Mouse (Mus musculus) limb, embryonic 11.5 days (tissue): ENCODE data around the gene Hist1h1t. TPM values are rescaled to one million over a fixed set of nuclear protein-coding genes. Genes with fewer than 3 reads are reported as not detected.

Source experiments
- ATAC-seq: fragments of 200-750 bp; cut with Nextera tagmentation; 2 replicates; pipeline ENCODE4 v1.8.0; 2017; ENCODE audit warnings: low read depth; ENCODE audit not compliant: insufficient number of reproducible peaks, low FRiP score, low TSS enrichment
- DNase-seq: peaks from one replicate; pipeline ENCODE4 v3.0.0-alpha.2; 2015; ENCODE audit warnings: low spot score
- H3K27ac ChIP-seq: fragments of 300-500 bp; sonication (generic); replicated peaks from 2 replicates; pipeline ENCODE4 v1.5.1; 2014; ENCODE audit warnings: low read depth, mild to moderate bottlenecking, low read length
- H3K27me3 ChIP-seq: fragments of 300-500 bp; sonication (generic); 2 replicates; pipeline ENCODE4 v1.6.1; 2014; ENCODE audit warnings: mild to moderate bottlenecking, low read length, mixed read lengths; ENCODE audit not compliant: control insufficient read depth, insufficient read depth
- H3K36me3 ChIP-seq: fragments of 300-500 bp; sonication (generic); 2 replicates; pipeline ENCODE4 v1.6.1; 2014; ENCODE audit warnings: mild to moderate bottlenecking, low read length, moderate library complexity, mixed read lengths; ENCODE audit not compliant: control insufficient read depth, insufficient read depth
- H3K4me1 ChIP-seq: fragments of 300-500 bp; sonication (generic); 2 replicates; pipeline ENCODE4 v1.6.1; 2014; ENCODE audit warnings: low read length, mixed read lengths; ENCODE audit not compliant: control insufficient read depth, insufficient read depth
- H3K4me2 ChIP-seq: fragments of 300-500 bp; sonication (generic); 2 replicates; pipeline ENCODE4 v1.6.1; 2014; ENCODE audit warnings: low read depth, mild to moderate bottlenecking, moderate library complexity; ENCODE audit not compliant: severe bottlenecking
- H3K4me3 ChIP-seq: fragments of 300-500 bp; sonication (generic); 2 replicates; pipeline ENCODE4 v1.5.1; 2014; ENCODE audit warnings: low read depth, low read length
- H3K9ac ChIP-seq: fragments of 300-500 bp; sonication (generic); 2 replicates; pipeline ENCODE4 v1.6.1; 2014; ENCODE audit warnings: mild to moderate bottlenecking, low read length
- H3K9me3 ChIP-seq: fragments of 300-500 bp; sonication (generic); 2 replicates; pipeline ENCODE4 v1.6.1; 2016; ENCODE audit warnings: low read length; ENCODE audit not compliant: control insufficient read depth
- WGBS: fragments of 180-500 bp; shearing (Covaris S2); extraction: QIAGEN DNeasy Blood & Tissue Kit; methylation state at CpG from one replicate; pipeline ENCODE4 v1.1.7; 2014; 5-methylcytosine and 5-hydroxymethylcytosine counted together
- microRNA-seq: library from miRNA; unstranded; fragments of <30 nt; microRNA quantifications from one replicate; pipeline ENCODE4, GENCODE M21; 2016
- polyA plus RNA-seq: library from polyadenylated mRNA; unstranded; fragments of >200 nt; fragmentation: Nextera tagmentation; extraction: Ambion mirVana; gene quantifications from 2 replicates; pipeline ENCODE4 v1.2.1, GENCODE M21; 2014

Hist1h1t gene
- polyA plus RNA-seq, 1 experiment from 2014 or later, result not detected

- H3K4me2 ChIP-seq, result no peak overlapping the region
- H3K4me1 ChIP-seq, result no peaks in the 10 kb centered on the region
- no peak overlapping the region for H3K9ac ChIP-seq
- H3K4me3 ChIP-seq, result no peak overlapping the region
- ATAC-seq (no peak), DNase-seq (no peak)
- no peak overlapping the region for H3K27ac ChIP-seq
- no peaks in the 10 kb centered on the region for H3K9me3 ChIP-seq
- H3K27me3 ChIP-seq, result no peaks in the 10 kb centered on the region
- H3K36me3 ChIP-seq, result no peaks in the 10 kb centered on the region
These were observed 46.4 kb downstream of the Hist1h1t start for GRCm38 (mm10) chr13:23742007-23742406.

- 84% methylated on average over 5 of the region's 5 CpGs for WGBS
- H3K27ac ChIP-seq, result no peak overlapping the region
These were observed 47.6 kb downstream of the Hist1h1t start for GRCm38 (mm10) chr13:23743215-23743614.

DNA sequence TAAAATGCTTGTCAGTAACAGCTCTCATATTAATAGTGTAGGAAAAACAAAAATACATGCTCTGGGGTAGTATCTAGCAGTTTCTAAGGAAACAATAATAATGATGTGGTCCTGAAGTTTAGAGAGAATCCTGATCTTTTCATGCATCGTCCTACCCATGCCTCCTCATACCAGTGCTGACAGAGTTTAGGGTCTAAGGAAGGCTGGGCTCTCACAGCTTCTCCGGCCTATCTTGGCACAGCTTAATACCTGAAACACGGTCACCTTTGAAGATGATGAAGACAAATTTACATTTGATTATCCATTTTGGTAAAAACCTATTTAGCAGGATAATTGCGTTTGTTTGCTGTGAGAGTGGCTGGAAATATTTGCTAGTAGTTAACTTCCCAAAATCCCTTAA, 48.3 kb downstream of the Hist1h1t start:
- Histone ChIP-seq H3K4me3 (no peak overlapping the region), H3K4me2 (peak overlapping the region; percentile 64), H3K27ac (peak overlapping the region; percentile 89), H3K9me3 (no peaks in the 10 kb centered on the region), H3K4me1 (no peaks in the 10 kb centered on the region), H3K27me3 (no peaks in the 10 kb centered on the region), H3K9ac (peak overlapping the region; percentile 71; the same call in 1 of the 2 replicates), H3K36me3 (no peaks in the 10 kb centered on the region)
- DNase-seq (peak; percentile 53), ATAC-seq (no peak)
- WGBS, result 54% methylated on average over 4 of the region's 4 CpGs

More at GRCm38 (mm10) chr13:23743215-23743614, 47.6 kb downstream of the Hist1h1t start:
- no peak overlapping the region for H3K4me3 ChIP-seq
- H3K27me3 ChIP-seq, result no peaks in the 10 kb centered on the region
- ATAC-seq, result no peak
- no peak overlapping the region for H3K9ac ChIP-seq
- no peak overlapping the region for H3K4me2 ChIP-seq
- H3K4me1 ChIP-seq, result no peaks in the 10 kb centered on the region
- DNase-seq, result peak; percentile 21
- no peaks in the 10 kb centered on the region for H3K9me3 ChIP-seq
- H3K36me3 ChIP-seq, result no peaks in the 10 kb centered on the region

DNA sequence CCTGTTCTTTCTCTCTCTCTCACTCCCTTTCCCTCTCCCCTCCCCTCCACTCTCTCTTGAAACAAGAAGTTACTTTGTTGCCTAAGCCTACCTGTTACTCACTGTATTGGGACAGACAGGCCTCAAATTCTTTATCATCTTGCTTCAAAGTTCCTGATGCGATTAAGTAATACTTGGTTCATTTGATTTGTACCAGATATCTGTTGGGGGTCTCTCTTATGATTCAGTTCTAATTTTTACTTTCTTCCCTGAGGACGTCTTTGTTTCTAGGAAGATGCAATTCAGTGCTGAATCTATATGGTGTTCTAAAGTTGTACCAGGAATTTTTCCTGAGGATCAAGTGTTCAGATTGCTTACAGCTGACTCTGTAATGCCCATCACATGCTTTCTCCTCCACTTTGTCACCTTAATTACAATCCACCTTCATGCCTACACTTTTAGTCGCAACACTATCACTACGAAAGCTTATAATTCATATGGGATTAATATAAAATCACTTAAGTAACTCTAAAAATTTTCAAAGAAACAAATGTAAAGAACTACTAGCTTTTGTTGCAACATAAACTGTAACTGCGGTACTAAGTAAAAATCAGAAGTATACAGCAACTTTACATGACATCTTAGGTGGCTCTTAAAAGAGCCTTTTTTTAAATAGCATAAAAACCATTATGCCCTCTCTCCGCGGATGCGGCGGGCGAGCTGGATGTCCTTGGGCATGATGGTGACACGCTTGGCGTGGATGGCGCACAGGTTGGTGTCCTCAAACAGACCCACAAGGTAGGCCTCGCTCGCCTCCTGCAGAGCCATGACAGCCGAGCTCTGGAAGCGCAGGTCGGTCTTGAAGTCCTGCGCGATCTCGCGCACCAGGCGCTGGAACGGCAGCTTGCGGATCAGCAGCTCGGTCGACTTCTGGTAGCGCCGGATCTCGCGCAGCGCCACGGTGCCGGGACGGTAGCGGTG, 49.1 kb downstream of the Hist1h1t start:
- H3K9me3 ChIP-seq, result no peaks in the 10 kb centered on the region
- H3K27me3 ChIP-seq, result no peaks in the 10 kb centered on the region
- no peak for ATAC-seq
- H3K4me3 ChIP-seq, result peak overlapping the region; percentile 33
- DNase-seq, result peak; percentile 26
- H3K9ac ChIP-seq, result peak overlapping the region; percentile 71
- no peaks in the 10 kb centered on the region for H3K4me1 ChIP-seq
- H3K36me3 ChIP-seq, result no peaks in the 10 kb centered on the region
- H3K4me2 ChIP-seq, result peak overlapping the region; percentile 64
- H3K27ac ChIP-seq, result peak overlapping the region; percentile 89
- 2% methylated on average over 16 of the region's 36 CpGs for WGBS

GRCm38 (mm10) chr13:23745381-23746161, 50.0 kb downstream of the Hist1h1t start, which contains the start of gene Hist1h3c:
Gene Hist1h3c, minus strand, starts transcription at chr13:23745602.
- peak within 1 kb of the TSS; percentile 41 for H3K4me3 ChIP-seq
- no peaks in the 10 kb centered on the region for H3K9me3 ChIP-seq
- DNase-seq, result peak; percentile 84
- no peaks in the 10 kb centered on the region for H3K36me3 ChIP-seq
- ATAC-seq, result peak; percentile 74; the same call in 1 of the 2 replicates
- H3K4me1 ChIP-seq, result no peaks in the 10 kb centered on the region
- H3K27me3 ChIP-seq, result no peaks in the 10 kb centered on the region
- peak within 1 kb of the TSS; percentile 78 for H3K9ac ChIP-seq
- H3K27ac ChIP-seq, result peak within 1 kb of the TSS; percentile 99
- WGBS, result 1% methylated on average over 23 of the region's 28 CpGs
- peak within 1 kb of the TSS; percentile 64 for H3K4me2 ChIP-seq

Small RNA genes within 50 kb of the gene (microRNA-seq; reads per million reads assigned to microRNA genes)
- gene Gm44314, result not detected
- gene Gm44350, result not detected

Other genes starting within 250 kb of the Hist1h1t start
- gene Btn1a1, start 229.9 kb upstream of the Hist1h1t start, polyA plus RNA-seq, result not detected in 2 replicates
- gene Btn2a2, start 207.0 kb upstream of the Hist1h1t start, polyA plus RNA-seq, result 1.3 and 2.2 TPM in 2 replicates
- 4.0 and 5.6 TPM in 2 replicates for gene Hist1h4h, start 164.8 kb upstream of the Hist1h1t start, polyA plus RNA-seq
- 5.1 and 7.9 TPM in 2 replicates for gene Hist1h2af, start 161.9 kb upstream of the Hist1h1t start, polyA plus RNA-seq
- 7.0 and 9.4 TPM in 2 replicates for gene Hist1h3g, start 160.4 kb upstream of the Hist1h1t start, polyA plus RNA-seq
- gene Hist1h2bh, start 152.4 kb upstream of the Hist1h1t start, polyA plus RNA-seq, result 0.79 and 1.0 TPM in 2 replicates
- gene Hist1h3f, start 151.8 kb upstream of the Hist1h1t start, polyA plus RNA-seq, result 1.4 and 2.0 TPM in 2 replicates
- gene Hist1h4f, start 144.2 kb upstream of the Hist1h1t start, polyA plus RNA-seq, result 0.67 and 2.3 TPM in 2 replicates
- gene Hist1h1d, start 142.6 kb upstream of the Hist1h1t start, polyA plus RNA-seq, result 0.54 and 0.56 TPM in 2 replicates
- gene Hist1h3e, start 133.4 kb upstream of the Hist1h1t start, polyA plus RNA-seq, result 9.6 and 9.8 TPM in 2 replicates
- 98.4 and 102 TPM in 2 replicates for gene Hist1h2ae, start 124.6 kb upstream of the Hist1h1t start, polyA plus RNA-seq
- 8.2 and 10.0 TPM in 2 replicates for gene Hist1h2bg, start 124.4 kb upstream of the Hist1h1t start, polyA plus RNA-seq
- gene Hist1h2bf, start 121.6 kb upstream of the Hist1h1t start, polyA plus RNA-seq, result 4.5 and 5.4 TPM in 2 replicates
- gene Hist1h2ad, start 121.4 kb upstream of the Hist1h1t start, polyA plus RNA-seq, result 2.2 and 3.1 TPM in 2 replicates
- gene Hist1h3d, start 120.1 kb upstream of the Hist1h1t start, polyA plus RNA-seq, result 12.6 and 13.2 TPM in 2 replicates
- gene Hist1h4d, start 114.2 kb upstream of the Hist1h1t start, polyA plus RNA-seq, result 133 and 134 TPM in 2 replicates
- gene Hist1h2be, start 74.7 kb upstream of the Hist1h1t start, polyA plus RNA-seq, result 3.1 and 3.9 TPM in 2 replicates
- 20.3 and 24.6 TPM in 2 replicates for gene Hist1h1e, start 73.3 kb upstream of the Hist1h1t start, polyA plus RNA-seq
- 0.96 and 1.0 TPM in 2 replicates for gene Hist1h2ac, start 11.9 kb upstream of the Hist1h1t start, polyA plus RNA-seq
- gene Hist1h2bc, start 11.6 kb upstream of the Hist1h1t start, polyA plus RNA-seq, result 19.9 and 21.1 TPM in 2 replicates
- gene Hist1h4c, start 2.6 kb downstream of the Hist1h1t start, polyA plus RNA-seq, result 6.6 and 7.9 TPM in 2 replicates
- 2.1 and 3.7 TPM in 2 replicates for gene Hfe, start 15.0 kb downstream of the Hist1h1t start, polyA plus RNA-seq
- 15.4 and 16.6 TPM in 2 replicates for gene Hist1h1c, start 43.0 kb downstream of the Hist1h1t start, polyA plus RNA-seq
- gene Hist1h3c, start 49.8 kb downstream of the Hist1h1t start, polyA plus RNA-seq, result 13.3 and 14.0 TPM in 2 replicates
- gene Hist1h2bb, start 50.9 kb downstream of the Hist1h1t start, polyA plus RNA-seq, result 1.7 and 3.4 TPM in 2 replicates
- 63.8 and 65.5 TPM in 2 replicates for gene Hist1h2ab, start 55.3 kb downstream of the Hist1h1t start, polyA plus RNA-seq
- 7.5 and 12.0 TPM in 2 replicates for gene Hist1h3b, start 56.5 kb downstream of the Hist1h1t start, polyA plus RNA-seq
- gene Hist1h4b, start 61.2 kb downstream of the Hist1h1t start, polyA plus RNA-seq, result 6.3 and 7.9 TPM in 2 replicates
- gene Hist1h4a, start 65.4 kb downstream of the Hist1h1t start, polyA plus RNA-seq, result 0.35 and 0.78 TPM in 2 replicates
- 5.1 and 5.4 TPM in 2 replicates for gene Hist1h3a, start 66.6 kb downstream of the Hist1h1t start, polyA plus RNA-seq
- 2.8 and 4.1 TPM in 2 replicates for gene Hist1h1a, start 67.9 kb downstream of the Hist1h1t start, polyA plus RNA-seq
- gene Trim38, start 74.1 kb downstream of the Hist1h1t start, polyA plus RNA-seq, result 0.30 TPM in 1 of 2 replicates, not detected in the other
- not detected in 2 replicates for gene Slc17a2, start 111.2 kb downstream of the Hist1h1t start, polyA plus RNA-seq
- gene Slc17a3, start 143.6 kb downstream of the Hist1h1t start, polyA plus RNA-seq, result not detected in 2 replicates
- not detected in 2 replicates for gene Slc17a1, start 171.9 kb downstream of the Hist1h1t start, polyA plus RNA-seq
- not detected in 2 replicates for gene Slc17a4, start 219.2 kb downstream of the Hist1h1t start, polyA plus RNA-seq
- not detected in 2 replicates for gene Hist1h2ba, start 238.3 kb downstream of the Hist1h1t start, polyA plus RNA-seq
- not detected in 2 replicates for gene Hist1h2aa, start 238.6 kb downstream of the Hist1h1t start, polyA plus RNA-seq